Mouse (Mus musculus) stomach, postnatal 0 days (tissue): Measurements from ENCODE around the gene Rpe.

ENCODE experiments used
- CTCF ChIP-seq: IDR thresholded peaks from 2 replicates; pipeline ENCODE4 v1.5.1; 2016; ENCODE audit warnings: antibody characterized with exemption, low read depth, mild to moderate bottlenecking, moderate library complexity
- EP300 ChIP-seq: optimal IDR thresholded peaks from 2 replicates; pipeline ENCODE3; 2016; ENCODE audit warnings: antibody characterized with exemption

DNA sequence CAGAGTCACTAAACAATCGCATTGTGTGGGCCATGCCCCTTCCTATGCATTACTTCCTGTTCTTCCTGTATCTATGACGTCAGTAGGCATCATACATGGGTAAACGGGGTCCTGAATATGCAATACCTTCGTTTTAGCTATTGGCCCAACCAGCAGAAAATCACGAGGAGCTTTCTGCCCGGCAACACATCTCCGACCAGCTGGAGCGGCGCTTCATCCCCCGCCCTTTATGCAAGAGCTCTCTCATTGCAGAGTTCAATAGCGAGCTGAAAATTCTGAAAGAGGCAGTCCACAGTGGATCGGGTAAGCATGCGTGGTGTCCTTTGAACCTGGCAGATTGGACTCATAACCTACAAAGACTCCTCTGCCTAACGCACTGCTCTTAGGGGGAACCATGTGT lies 22.7 kb upstream of the Rpe start:
- TF ChIP-seq CTCF = no peak
- no peak for TF ChIP-seq EP300
